Mouse (Mus musculus) left cerebral cortex, postnatal 36 days (tissue): ENCODE data around the gene Fam107a. TPM values are rescaled to one million over a fixed set of nuclear protein-coding genes. Genes with fewer than 3 reads are reported as not detected.
A peak's percentile ranks its signal among the peaks of the same experiment; 100 is the strongest.

Source experiments
- DNase-seq, 2 experiments: peaks; one replicate each; pipeline ENCODE4 v3.0.0; 2021 to 2022; ENCODE audit warnings: low spot score in 2 of 2, mixed read lengths in 1 of 2
- intact Hi-C: fragments of 180-260 bp; cut with DNase I; formaldehyde crosslinking; loops from one replicate; pipeline ENCODE4 v1.15.1; 2025
- total RNA-seq, 2 experiments: library from RNA; stranded (reverse); gene quantifications; 2 replicates each; pipeline ENCODE4 v1.2.3; 2021

The Fam107a gene
- total RNA-seq, 2 experiments from 2014 or later, result 307 to 311 TPM

DNA sequence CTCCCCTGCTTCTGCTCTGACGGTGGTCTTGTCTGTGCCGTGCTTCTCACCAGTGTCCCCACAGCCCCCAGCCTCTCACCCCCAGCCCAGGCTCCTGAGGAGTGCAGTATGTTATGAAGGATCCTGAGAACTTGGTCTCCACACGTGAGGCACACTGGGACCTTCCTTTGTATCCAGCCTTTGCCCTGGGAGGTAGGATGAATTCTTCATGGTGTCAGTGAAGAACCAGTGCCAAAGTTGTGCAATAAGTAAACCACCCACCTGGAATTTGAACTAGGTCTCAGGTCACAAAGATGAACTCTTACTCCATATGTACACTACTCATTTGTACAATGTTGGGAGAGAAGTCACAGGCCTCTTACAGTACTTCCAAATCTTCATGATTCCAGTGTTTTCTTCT, 58.7 kb downstream of the Fam107a start, which contains the start of gene Acox2:
TSS of gene Acox2 (minus strand) at position 188 of the 400 bp plus-strand sequence.
- intact Hi-C loops, result loop anchor here (5.0 kb wide), 1 partner anchor 88 kb away; no protein-coding TSS in a partner anchor

DNA sequence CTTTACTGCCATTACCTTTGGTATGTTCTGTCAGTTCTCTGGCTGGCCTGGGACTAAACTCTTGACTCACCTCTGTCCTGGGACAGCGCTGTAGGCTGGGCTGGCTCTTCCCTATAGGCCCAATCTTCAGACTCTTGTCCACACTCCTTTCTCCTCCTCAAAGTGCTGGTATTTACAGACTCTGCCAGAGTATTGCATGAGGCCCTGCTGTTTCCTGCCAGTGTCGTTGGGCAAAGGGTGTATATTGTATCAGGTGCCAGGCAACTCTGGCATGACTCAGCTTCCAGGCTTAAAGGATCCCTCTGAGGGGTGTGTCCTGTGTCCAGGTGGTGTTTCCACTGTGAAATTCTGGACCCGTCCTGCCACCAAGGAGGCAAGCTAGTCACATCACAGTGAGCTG, 59.1 kb downstream of the Fam107a start:
- intact Hi-C loops, result loop anchor here (5.0 kb wide), 1 partner anchor 89 kb away; no protein-coding TSS in a partner anchor
- DNase-seq, result no peak

More for the DNA sequence above, 58.7 kb downstream of the Fam107a start, which contains the start of gene Acox2:
- no peak for DNase-seq

DNA sequence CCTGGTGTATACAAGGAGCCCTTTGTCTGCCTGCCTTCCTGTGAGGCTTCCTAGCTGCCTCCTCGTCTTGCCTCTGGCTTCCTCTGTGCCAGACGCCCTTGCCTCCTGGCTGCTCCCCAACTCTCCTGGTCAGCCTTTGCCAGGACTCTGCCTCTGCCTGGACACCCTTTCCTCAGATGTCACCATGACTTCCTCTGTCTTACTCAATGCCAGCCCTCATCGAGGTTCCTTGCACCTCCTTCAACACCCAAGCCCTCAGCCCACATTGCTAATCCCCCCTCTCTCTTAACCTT, 59.5 kb downstream of the Fam107a start:
- no peak for DNase-seq
- intact Hi-C loops, result loop anchor here (5.0 kb wide), 1 partner anchor 89 kb away; no protein-coding TSS in a partner anchor

DNA sequence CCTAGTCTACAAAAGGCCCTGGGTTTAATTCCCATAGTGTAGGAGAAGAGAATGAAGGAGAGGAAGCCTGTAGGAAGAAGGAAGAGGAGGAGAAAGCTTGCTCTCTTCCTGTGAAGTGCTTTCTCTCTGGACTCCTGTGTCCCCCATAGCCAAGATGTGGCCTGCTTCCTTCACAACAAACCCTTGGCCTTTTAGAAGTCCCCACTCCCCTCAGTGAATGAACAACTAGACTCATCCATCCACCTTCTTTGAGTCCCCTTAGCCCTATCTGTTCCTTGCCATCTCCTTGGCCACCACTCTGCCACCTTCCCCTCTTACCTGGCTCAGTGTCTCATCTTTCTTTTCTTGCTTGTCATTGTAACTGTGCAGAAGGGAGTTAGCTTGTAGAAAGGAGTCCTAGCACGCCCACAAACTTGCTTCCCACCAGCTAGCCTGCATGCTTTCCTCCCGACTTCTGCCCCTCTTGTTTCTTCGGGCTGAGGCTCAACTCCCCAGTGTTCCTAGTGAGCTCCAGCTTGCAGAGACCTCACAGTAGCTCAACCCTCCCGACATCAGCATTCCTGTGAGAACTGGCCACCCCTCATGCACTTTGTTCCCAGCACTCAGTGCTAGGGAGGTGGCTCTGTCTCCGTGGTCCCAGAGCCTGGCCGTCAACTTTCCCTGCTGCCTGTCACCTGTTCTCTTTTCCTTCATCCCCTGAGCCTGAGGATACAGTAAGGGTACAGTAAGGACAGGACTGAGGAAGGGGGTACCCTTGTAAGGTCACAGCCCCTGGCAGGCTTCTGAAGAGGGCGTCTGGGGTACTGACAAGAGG, 60.1 kb downstream of the Fam107a start:
- intact Hi-C loops, result loop anchor here (5.0 kb wide), 1 partner anchor 90 kb away; no protein-coding TSS in a partner anchor
- DNase-seq, result no peak

DNA sequence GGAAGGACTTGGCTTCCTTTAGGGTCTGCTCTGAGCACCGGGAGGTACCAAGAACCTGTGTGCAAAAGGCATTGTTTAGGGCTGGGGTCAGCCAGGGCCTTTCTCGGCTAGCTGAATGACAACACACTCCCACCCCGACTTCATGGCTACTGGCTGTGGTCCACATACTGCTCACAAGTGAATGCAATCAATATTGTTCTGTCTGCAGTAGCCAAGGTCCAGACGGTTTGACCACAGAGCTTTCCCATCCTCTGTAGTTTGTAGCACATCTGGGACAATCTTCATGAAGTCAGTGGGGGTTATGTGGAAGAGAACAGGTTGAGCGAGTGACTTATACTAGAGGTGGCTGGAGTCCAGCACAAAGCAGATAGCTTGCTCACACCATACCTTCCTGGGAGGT, 60.9 kb downstream of the Fam107a start:
- intact Hi-C loops, result loop anchor here (5.0 kb wide), 1 partner anchor 90 kb away; no protein-coding TSS in a partner anchor
- no peak for DNase-seq

DNA sequence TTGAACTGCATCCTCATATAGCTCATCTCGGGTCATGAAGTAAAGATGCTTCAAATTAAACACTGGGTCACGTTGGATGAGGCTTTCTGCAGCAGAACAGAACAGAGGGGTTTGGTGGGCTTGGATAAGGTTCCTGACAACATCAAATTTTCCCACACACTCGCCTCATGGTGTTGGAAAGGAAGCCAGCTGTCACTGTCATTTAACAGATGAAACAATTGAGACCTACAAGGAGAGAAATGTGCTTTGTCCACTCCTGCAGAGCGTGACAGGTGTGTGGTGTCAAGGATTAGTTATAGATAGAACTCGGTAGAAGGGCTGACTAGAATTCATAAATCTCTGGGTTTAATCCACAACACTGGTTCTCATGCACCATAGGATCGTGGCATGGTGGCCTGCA, 61.8 kb downstream of the Fam107a start:
- intact Hi-C loops, result loop anchor here (5.0 kb wide), 1 partner anchor 91 kb away; no protein-coding TSS in a partner anchor
- no peak for DNase-seq

DNA sequence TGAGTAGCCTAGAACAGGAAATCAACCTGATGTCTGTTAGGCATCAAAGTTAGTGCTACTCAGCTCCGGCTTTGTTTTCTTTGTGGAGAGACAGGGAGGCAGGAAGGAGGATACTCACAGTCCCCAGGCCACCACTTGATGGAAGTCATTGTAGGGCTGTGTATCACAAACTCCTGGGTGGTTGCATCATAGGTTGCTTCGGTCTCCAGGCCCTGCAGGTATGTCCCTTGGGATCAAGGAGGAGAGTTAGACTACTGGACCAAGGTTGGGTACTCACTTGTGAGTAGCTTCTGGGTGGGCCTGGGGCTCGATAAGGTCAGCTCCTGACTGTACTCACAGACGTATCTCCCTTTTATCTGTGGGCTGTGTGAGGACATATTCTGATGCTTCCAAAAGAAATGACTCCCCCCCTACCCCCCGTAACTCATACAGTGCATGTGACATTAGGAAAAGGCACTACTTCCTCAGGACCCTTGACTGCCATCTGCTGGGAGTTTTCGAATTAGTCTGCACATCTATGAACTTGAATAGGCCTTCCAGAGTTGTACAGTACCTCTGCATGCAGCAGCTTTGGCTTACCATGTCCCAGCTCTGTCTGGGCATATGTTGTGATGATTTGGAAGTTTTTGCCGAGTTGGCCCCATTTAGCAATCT, 62.6 kb downstream of the Fam107a start:
- intact Hi-C loops, result loop anchor here (5.0 kb wide), 1 partner anchor 92 kb away; no protein-coding TSS in a partner anchor
- DNase-seq, result peak in 1 of 2 experiments; percentile 43

DNA sequence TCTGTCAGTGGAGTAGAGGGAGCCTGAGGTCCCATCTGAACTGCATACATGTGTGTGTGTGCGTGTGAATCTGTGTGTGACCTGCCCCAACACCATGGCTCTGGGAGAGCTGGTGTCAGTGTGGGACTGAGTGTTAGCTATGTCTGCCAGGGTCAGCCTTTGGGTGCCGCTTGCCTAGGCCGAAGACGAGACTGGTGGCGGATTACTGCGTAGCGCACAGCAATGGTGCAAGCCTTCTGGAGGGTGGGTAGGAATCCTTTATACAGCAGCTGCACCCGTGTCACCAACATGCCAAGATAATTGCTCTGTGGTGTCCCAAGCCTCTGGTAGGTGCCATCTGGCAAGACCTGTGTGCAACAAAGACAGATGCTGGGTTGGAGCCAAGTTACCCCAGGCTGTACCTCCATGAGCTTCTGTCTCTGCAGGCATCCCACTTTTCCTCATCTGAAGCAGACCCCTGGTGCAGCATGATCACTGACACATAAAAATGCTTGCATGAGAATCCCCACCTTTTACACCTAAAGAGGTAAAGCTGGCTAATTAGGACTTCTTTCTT, 66.4 kb downstream of the Fam107a start:
- intact Hi-C loops, result no loop called here
- no peak for DNase-seq

DNA sequence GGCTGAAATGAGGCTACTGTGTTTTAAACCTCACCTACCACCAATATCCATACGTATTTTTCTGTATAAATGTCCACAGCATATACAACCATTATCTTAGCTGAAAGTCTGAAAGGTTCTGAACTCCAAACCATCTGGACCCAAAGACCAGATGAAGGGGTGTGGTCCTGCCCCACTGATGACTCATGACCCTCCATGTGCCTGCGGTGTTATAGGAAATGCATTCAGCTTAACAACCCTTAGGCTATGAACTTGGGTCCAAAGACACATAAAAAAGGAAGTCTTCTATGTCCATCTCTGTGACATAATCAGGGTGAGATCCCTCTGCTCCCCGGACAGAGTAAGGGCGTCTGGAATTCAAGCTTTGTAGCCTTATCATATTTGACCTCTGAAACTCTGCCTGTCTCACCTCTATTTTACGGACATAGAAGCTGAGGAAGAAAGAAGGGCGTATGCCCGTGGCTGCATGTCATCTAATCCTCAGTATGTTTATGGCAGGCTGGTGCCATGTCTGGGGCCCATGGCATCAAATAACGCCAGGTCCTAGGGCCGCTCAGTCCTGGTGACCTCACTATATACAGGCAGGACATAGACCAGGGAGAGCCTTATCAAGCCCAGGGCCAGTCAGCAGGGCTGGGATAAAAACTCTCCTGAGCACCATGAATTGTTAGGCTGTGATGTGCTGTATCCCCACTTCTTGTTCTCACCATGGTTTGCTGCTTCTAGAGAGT, 67.5 kb downstream of the Fam107a start:
- intact Hi-C loops, result no loop called here
- DNase-seq, result no peak

DNA sequence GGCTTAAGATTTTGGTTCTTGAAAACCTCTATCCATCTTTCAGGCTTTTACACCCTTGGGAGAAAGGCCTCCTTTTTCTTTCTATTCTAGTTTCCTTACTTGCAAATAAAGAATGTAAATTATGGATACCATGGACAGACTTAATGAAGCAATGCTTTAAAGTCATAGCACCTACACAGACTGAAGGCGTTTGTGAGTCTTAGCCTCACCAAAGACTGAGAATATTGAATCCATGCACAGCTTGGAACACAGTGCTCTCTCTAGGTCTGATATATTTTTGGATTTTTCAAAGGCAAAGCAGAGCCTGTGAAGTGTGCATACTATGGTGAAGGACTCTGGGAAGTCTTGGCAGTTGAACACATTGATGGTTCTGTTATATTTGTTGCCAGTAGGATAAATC, 68.6 kb downstream of the Fam107a start:
- intact Hi-C loops, result no loop called here
- DNase-seq, result no peak

DNA sequence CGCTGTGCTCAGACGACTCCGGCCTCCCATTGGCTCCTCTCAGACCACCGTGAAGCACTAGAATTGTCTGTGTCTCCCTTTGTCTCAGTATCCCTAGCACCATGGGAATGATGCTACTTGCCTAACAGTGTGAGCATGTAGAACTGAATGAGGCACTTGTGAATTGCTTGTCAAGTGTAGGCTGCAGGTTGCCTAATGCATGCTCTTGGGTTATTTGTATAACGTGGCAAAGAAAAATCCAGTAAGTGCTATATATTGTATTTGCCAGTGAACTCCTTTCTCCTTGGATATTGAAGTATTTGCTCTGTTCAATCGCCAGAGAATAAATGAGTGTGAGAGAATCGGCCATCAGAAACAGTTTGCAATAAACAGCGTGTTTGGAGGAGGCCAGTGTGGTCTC, 70.9 kb downstream of the Fam107a start:
- no peak for DNase-seq
- intact Hi-C loops, result no loop called here

Other genes with a start within 250 kb of the Fam107a start
- 10 to 100 TPM; 31.0 to 38.3 TPM for gene Rpp14, start 237.7 kb downstream of the Fam107a start, total RNA-seq
- gene Pxk, start 219.8 kb downstream of the Fam107a start, total RNA-seq, result 10 to 100 TPM; 27.9 to 37.0 TPM
- 100 to 1,000 TPM; 160 to 164 TPM for gene Pdhb, start 145.0 kb downstream of the Fam107a start, total RNA-seq
- 10 to 100 TPM; 36.5 to 40.9 TPM for gene Kctd6, start 103.9 kb downstream of the Fam107a start, total RNA-seq
- gene Acox2, start 58.7 kb downstream of the Fam107a start, total RNA-seq, result not detected
- not detected for gene Oit1, start 60.7 kb upstream of the Fam107a start, total RNA-seq